Mouse (Mus musculus) midbrain, embryonic 12.5 days (tissue): Measurements from ENCODE around the gene H6pd. TPM values are rescaled to one million over a fixed set of nuclear protein-coding genes. Genes with fewer than 3 reads are reported as not detected.
A peak's percentile ranks its signal among the peaks of the same experiment; 100 is the strongest.
"Not testable (repeated sequence)": the region's sequence is repeated elsewhere in the genome, so short reads cannot be mapped to it uniquely, and the experiment has no call there.

Experiments
- ATAC-seq: fragments of 200-750 bp; cut with Nextera tagmentation; 2 replicates; pipeline ENCODE4 v1.8.0; 2017; ENCODE audit warnings: low read depth, moderate TSS enrichment, moderate library complexity; ENCODE audit not compliant: low FRiP score
- H3K27ac ChIP-seq: fragments of 300-500 bp; sonication (generic); replicated peaks from 2 replicates; pipeline ENCODE4 v1.5.1; 2016; ENCODE audit warnings: mild to moderate bottlenecking
- H3K27me3 ChIP-seq: fragments of 300-500 bp; sonication (generic); 2 replicates; pipeline ENCODE4 v1.6.1; 2016; ENCODE audit warnings: mild to moderate bottlenecking
- H3K36me3 ChIP-seq: fragments of 300-500 bp; sonication (generic); 2 replicates; pipeline ENCODE4 v1.6.1; 2016
- H3K4me1 ChIP-seq: fragments of 300-500 bp; sonication (generic); 2 replicates; pipeline ENCODE4 v1.6.1; 2016
- H3K4me2 ChIP-seq: fragments of 300-500 bp; sonication (generic); replicated peaks from 2 replicates; pipeline ENCODE4 v1.6.1; 2016; ENCODE audit warnings: mild to moderate bottlenecking, moderate library complexity
- H3K4me3 ChIP-seq: fragments of 300-500 bp; sonication (generic); 2 replicates; pipeline ENCODE4 v1.5.1; 2016; ENCODE audit warnings: mild to moderate bottlenecking
- H3K9ac ChIP-seq: fragments of 300-500 bp; sonication (generic); replicated peaks from 2 replicates; pipeline ENCODE4 v1.6.1; 2016; ENCODE audit warnings: mild to moderate bottlenecking, moderate library complexity
- H3K9me3 ChIP-seq: fragments of 300-500 bp; sonication (generic); 2 replicates; pipeline ENCODE4 v1.6.1; 2016; ENCODE audit warnings: mild to moderate bottlenecking
- WGBS: fragments of 180-500 bp; shearing (Covaris S2); methylation state at CpG from one replicate; pipeline ENCODE4 v1.1.7; 2016; 5-methylcytosine and 5-hydroxymethylcytosine counted together
- polyA plus RNA-seq: library from polyadenylated mRNA; unstranded; fragments of >200 nt; fragmentation: Nextera tagmentation; extraction: Ambion mirVana; gene quantifications from 2 replicates; pipeline ENCODE4 v1.2.1, GENCODE M21; 2016

The H6pd gene
- polyA plus RNA-seq, 1 experiment from 2014 or later: 4.1 TPM

DNA sequence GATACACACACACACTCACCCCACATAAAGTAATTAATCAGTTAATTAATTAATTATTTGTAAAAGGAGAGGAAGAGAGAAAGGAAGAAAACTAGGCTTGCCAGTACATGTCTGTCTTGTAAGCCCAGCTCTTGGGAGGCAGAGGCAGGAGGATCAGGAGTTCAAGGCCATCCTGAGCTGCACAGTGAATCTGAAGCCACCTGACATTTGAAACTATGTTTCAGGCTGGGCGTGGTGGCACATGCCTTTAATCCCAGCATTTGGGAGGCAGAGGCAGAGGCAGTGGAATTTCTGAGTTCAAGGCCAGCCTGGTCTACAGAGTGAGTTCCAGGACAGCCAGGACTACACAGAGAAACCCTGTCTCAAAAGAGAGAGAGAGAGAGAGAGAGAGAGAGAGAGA is 32.0 kb upstream of the H6pd start:
- H3K9me3 ChIP-seq: not testable (repeated sequence)
- 80% methylated on average over 1 of the region's 1 CpGs for WGBS

GRCm38 (mm10) chr4:150040003-150040581 is 31.3 kb upstream of the H6pd start:
- Histone ChIP-seq H3K27me3 (peaks cover 27% of the 10 kb centered on the region), H3K4me3 (no peak overlapping the region), H3K36me3 (no peaks in the 10 kb centered on the region), H3K9me3 (no peaks in the 10 kb centered on the region), H3K4me2 (no peak overlapping the region), H3K9ac (no peak overlapping the region), H3K27ac (no peak overlapping the region), H3K4me1 (no peaks in the 10 kb centered on the region)
- 77% methylated on average over 9 of the region's 9 CpGs for WGBS
- no peak for ATAC-seq

More for the DNA sequence above, 32.0 kb upstream of the H6pd start:
- H3K4me3 ChIP-seq, H3K9ac ChIP-seq, H3K36me3 ChIP-seq, H3K27ac ChIP-seq, H3K4me1 ChIP-seq, ATAC-seq, H3K4me2 ChIP-seq: not testable (repeated sequence)
- H3K27me3 ChIP-seq: peaks cover 24% of the 10 kb centered on the region

GRCm38 (mm10) chr4:150038533-150038932 is 29.7 kb upstream of the H6pd start:
- Histone ChIP-seq H3K27ac (no peak overlapping the region), H3K9me3 (no peaks in the 10 kb centered on the region), H3K9ac (no peak overlapping the region), H3K4me3 (no peak overlapping the region), H3K4me1 (0 out of 2 replicates have a peak, but pooled peaks cover 3% of the 10 kb centered on the region), H3K36me3 (no peaks in the 10 kb centered on the region), H3K27me3 (peaks cover 43% of the 10 kb centered on the region), H3K4me2 (no peak overlapping the region)
- 87% methylated on average over 7 of the region's 7 CpGs for WGBS
- ATAC-seq: no peak

- H3K27me3 ChIP-seq: peaks cover 67% of the 10 kb centered on the region
- H3K4me1 ChIP-seq: peaks cover 13% of the 10 kb centered on the region
- no peaks in the 10 kb centered on the region for H3K36me3 ChIP-seq
- 84% methylated on average over 6 of the region's 6 CpGs for WGBS
- no peak overlapping the region for H3K27ac ChIP-seq
- ATAC-seq: no peak
- no peaks in the 10 kb centered on the region for H3K9me3 ChIP-seq
- no peak overlapping the region for H3K4me2 ChIP-seq
- H3K9ac ChIP-seq: no peak overlapping the region
- no peak overlapping the region for H3K4me3 ChIP-seq
Observed at GRCm38 (mm10) chr4:150036094-150036493, 27.3 kb upstream of the H6pd start.

- 12% methylated on average over 10 of the region's 10 CpGs for WGBS
- Histone ChIP-seq H3K9ac (no peak overlapping the region), H3K27me3 (peaks cover 72% of the 10 kb centered on the region), H3K4me3 (no peak overlapping the region), H3K4me2 (no peak overlapping the region), H3K36me3 (no peaks in the 10 kb centered on the region), H3K4me1 (peaks cover 21% of the 10 kb centered on the region), H3K9me3 (no peaks in the 10 kb centered on the region), H3K27ac (no peak overlapping the region)
- ATAC-seq: no peak
Observed at GRCm38 (mm10) chr4:150035280-150035679, 26.5 kb upstream of the H6pd start.

DNA sequence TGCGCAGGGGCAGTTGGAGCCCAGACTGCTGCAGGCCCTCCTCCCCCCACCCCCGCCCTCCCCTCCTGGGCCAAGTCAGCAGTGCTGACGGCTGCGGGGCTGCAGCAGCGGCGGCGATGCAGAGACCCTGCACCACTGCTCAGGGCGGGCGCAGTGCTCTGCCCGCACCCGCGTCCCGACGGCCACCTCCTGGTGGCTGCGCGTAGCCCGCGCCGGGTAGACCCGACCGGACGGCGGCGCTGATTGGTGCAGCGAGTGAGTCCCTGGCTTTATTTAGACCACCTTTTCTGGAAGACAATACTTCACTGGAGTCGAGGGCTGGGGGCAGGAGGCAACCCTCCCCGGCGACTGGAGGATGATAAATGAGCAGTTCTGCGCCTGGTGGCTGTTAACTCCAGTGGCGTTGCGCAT is 24.4 kb upstream of the H6pd start:
- 2% methylated on average over 30 of the region's 31 CpGs for WGBS
- Histone ChIP-seq H3K27me3 (peaks cover 84% of the 10 kb centered on the region), H3K4me3 (peak overlapping the region; percentile 19), H3K4me1 (peaks cover 31% of the 10 kb centered on the region), H3K27ac (no peak overlapping the region), H3K36me3 (no peaks in the 10 kb centered on the region), H3K4me2 (peak overlapping the region; percentile 44), H3K9me3 (no peaks in the 10 kb centered on the region), H3K9ac (no peak overlapping the region)
- ATAC-seq: no peak

DNA sequence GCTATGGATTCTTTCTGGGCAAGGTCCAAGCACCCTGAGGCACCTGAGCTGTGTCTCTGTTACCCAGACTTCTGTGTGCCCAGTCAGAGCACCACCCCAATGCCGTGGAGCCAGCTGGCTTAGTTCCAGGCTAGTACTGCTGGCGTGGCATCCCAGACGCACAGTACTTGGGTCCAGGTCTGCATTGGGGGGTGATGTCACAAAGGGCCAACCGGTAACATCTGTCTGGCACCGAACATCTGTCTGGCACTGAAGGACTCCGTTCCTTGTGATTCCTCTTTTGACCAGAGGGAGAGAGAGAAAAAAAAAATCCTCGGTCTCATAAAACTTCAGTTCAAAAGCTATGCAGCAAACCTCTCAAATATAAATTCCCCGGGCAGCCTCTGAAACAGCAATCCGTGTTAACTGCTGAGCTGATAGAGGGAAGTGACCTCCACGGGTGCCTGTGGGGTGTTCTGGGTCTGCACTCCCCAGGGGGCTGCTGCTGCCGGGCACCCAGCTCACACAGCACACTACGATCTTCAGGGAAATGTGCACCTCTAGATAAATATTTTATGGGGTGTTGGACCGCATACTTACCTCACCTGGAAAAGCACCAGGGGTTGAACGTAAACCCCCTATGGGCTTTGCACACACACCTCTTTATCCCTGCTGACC is 22.5 kb upstream of the H6pd start:
- no peaks in the 10 kb centered on the region for H3K36me3 ChIP-seq
- WGBS: 17% methylated on average over 14 of the region's 14 CpGs
- H3K9ac ChIP-seq: no peak overlapping the region
- peaks cover 99% of the 10 kb centered on the region for H3K27me3 ChIP-seq
- no peak overlapping the region for H3K27ac ChIP-seq
- peak overlapping the region; percentile 38; the same call in 1 of the 2 replicates for H3K4me3 ChIP-seq
- no peak for ATAC-seq
- H3K4me2 ChIP-seq: peak overlapping the region; percentile 63
- peaks cover 31% of the 10 kb centered on the region for H3K4me1 ChIP-seq
- H3K9me3 ChIP-seq: no peaks in the 10 kb centered on the region

GRCm38 (mm10) chr4:150030449-150031233 is 21.8 kb upstream of the H6pd start:
- Histone ChIP-seq H3K9ac (peak overlapping the region; percentile 28; the same call in 1 of the 2 replicates), H3K27ac (no peak overlapping the region), H3K36me3 (no peaks in the 10 kb centered on the region), H3K4me3 (peak overlapping the region; percentile 38), H3K9me3 (no peaks in the 10 kb centered on the region), H3K4me1 (peaks cover 31% of the 10 kb centered on the region), H3K27me3 (peaks cover 99% of the 10 kb centered on the region), H3K4me2 (peak overlapping the region; percentile 63)
- 0 out of 2 replicates have a peak, but pooled peaks have one; percentile 30 for ATAC-seq
- under 1% methylated on average over 28 of the region's 28 CpGs for WGBS

DNA sequence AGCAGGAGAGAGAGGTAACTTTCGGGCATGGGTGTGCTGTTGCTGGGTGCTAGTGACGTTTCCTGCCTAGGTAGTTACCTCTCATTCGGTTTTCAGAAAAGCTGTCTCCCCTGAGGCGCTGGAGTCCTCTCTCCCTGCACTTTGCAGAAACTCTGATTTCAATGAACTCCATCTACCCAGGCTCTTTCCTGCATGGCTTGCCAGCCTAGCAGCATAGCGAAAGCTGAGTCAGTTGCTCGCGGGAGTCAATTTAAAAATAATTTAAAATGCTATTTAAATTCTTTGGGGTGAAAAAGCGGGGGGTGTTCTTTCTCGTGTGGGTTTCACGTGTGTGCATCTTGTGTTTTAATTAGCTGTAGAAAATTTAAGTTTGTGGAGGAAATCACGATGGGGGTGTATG is 21.1 kb upstream of the H6pd start:
- WGBS: 3% methylated on average over 11 of the region's 11 CpGs
- Histone ChIP-seq H3K9ac (no peak overlapping the region), H3K27me3 (peaks cover 99% of the 10 kb centered on the region), H3K4me2 (peak overlapping the region; percentile 63), H3K27ac (no peak overlapping the region), H3K9me3 (no peaks in the 10 kb centered on the region), H3K4me3 (peak overlapping the region; percentile 38), H3K36me3 (no peaks in the 10 kb centered on the region), H3K4me1 (peaks cover 31% of the 10 kb centered on the region)
- no peak for ATAC-seq

GRCm38 (mm10) chr4:150023518-150023917 is 14.7 kb upstream of the H6pd start:
- peaks cover 35% of the 10 kb centered on the region for H3K27me3 ChIP-seq
- WGBS: 71% methylated on average over 7 of the region's 7 CpGs
- no peaks in the 10 kb centered on the region for H3K4me1 ChIP-seq
- no peak for ATAC-seq
- H3K9me3 ChIP-seq: no peaks in the 10 kb centered on the region
- no peak overlapping the region for H3K4me2 ChIP-seq
- H3K9ac ChIP-seq: no peak overlapping the region
- H3K36me3 ChIP-seq: no peaks in the 10 kb centered on the region
- H3K27ac ChIP-seq: no peak overlapping the region
- H3K4me3 ChIP-seq: no peak overlapping the region

DNA sequence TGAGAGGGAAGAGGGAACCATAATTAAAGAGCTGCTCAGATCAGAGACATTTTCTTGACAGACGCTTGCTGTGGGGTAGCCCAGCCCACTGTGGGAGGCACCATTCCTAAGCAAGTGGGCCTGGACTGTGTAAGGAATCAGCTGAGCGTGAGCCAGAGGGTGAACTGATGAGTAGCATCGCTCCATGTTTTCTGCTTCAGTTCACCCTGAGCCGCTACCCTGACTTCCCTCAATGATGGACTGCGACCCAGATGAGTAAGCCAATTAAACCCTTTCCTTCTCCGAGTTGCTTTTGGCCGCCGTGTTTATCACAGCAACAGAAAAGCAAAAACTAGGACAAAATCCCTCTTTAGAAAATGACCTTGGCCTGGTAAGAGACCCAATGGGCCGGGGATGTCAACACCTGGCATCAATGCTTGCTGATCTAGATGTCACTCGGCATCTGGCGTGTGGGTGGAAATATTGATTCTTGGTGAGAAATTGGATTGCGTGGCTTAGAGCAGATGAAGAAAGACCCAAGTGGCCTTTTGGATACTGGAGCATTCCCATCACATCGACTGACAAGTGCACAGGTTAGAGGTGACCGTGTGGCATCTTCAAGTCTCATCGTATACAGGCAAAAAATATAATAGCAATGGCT is 11.0 kb upstream of the H6pd start:
- no peak for ATAC-seq
- 83% methylated on average over 15 of the region's 15 CpGs for WGBS
- H3K4me3 ChIP-seq: no peak overlapping the region
- H3K27ac ChIP-seq: no peak overlapping the region
- H3K4me1 ChIP-seq: no peaks in the 10 kb centered on the region
- H3K9me3 ChIP-seq: no peaks in the 10 kb centered on the region
- 0 out of 2 replicates have a peak, but pooled peaks cover 4% of the 10 kb centered on the region for H3K27me3 ChIP-seq
- no peaks in the 10 kb centered on the region for H3K36me3 ChIP-seq
- no peak overlapping the region for H3K9ac ChIP-seq
- no peak overlapping the region for H3K4me2 ChIP-seq

DNA sequence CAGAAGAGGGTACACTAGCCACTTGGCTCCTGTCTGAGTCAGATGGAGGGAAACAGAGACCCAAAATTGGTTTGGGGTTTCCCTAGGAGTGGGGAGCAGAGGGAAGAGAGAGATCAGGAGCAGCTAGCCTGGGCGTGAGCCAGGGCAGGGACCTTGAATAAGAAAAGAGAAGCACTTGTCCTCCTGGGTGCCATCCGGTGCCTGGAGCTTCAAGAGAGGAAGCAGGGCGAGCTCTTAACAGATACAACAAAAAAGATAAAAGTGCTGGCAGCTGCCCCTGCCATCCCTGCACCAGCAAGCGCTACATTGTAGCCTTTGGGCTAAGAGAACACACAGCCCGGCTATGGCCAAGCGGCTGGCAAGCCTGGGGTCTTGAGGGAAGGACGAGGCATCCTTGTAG is 6.6 kb upstream of the H6pd start:
- no peak overlapping the region for H3K9ac ChIP-seq
- peaks cover 9% of the 10 kb centered on the region for H3K27me3 ChIP-seq
- 69% methylated on average over 7 of the region's 7 CpGs for WGBS
- H3K36me3 ChIP-seq: no peaks in the 10 kb centered on the region
- no peaks in the 10 kb centered on the region for H3K9me3 ChIP-seq
- H3K4me3 ChIP-seq: no peak overlapping the region
- no peak overlapping the region for H3K4me2 ChIP-seq
- no peak for ATAC-seq
- no peaks in the 10 kb centered on the region for H3K4me1 ChIP-seq
- H3K27ac ChIP-seq: no peak overlapping the region
